Mouse (Mus musculus) ES-Bruce4 (cell line): ENCODE data around the gene Phactr4. TPM values are rescaled to one million over a fixed set of nuclear protein-coding genes. Genes with fewer than 3 reads are reported as not detected.

Experiments
- H3K27ac ChIP-seq: 2 replicates; pipeline ENCODE4 v1.5.1; 2012; ENCODE audit warnings: low read length, inconsistent platforms; ENCODE audit not compliant: insufficient read depth
- H3K27me3 ChIP-seq: 2 replicates; pipeline ENCODE4 v1.6.1; 2012; ENCODE audit warnings: mild to moderate bottlenecking, low read length, inconsistent platforms; ENCODE audit not compliant: control insufficient read depth, poor library complexity, insufficient read depth, severe bottlenecking
- H3K36me3 ChIP-seq: 2 replicates; pipeline ENCODE4 v1.6.1; 2012; ENCODE audit warnings: inconsistent platforms, mild to moderate bottlenecking, low read length, moderate library complexity; ENCODE audit not compliant: control insufficient read depth, poor library complexity, insufficient read depth, severe bottlenecking
- H3K4me1 ChIP-seq: one replicate; pipeline ENCODE4 v1.8.1; 2011; ENCODE audit warnings: low read length; ENCODE audit not compliant: control insufficient read depth, insufficient read depth
- H3K4me3 ChIP-seq: 2 replicates; pipeline ENCODE4 v1.5.1; 2011; ENCODE audit warnings: low read depth, mild to moderate bottlenecking, low read length
- H3K9ac ChIP-seq: 2 replicates; pipeline ENCODE4 v1.6.1; 2012; ENCODE audit warnings: low read depth, mild to moderate bottlenecking, inconsistent platforms; ENCODE audit not compliant: poor library complexity, severe bottlenecking
- H3K9me3 ChIP-seq: replicated peaks from 2 replicates; pipeline ENCODE4 v1.6.1; 2012; ENCODE audit warnings: mild to moderate bottlenecking, low read length, inconsistent platforms; ENCODE audit not compliant: control insufficient read depth, poor library complexity, insufficient read depth, severe bottlenecking
- CTCF ChIP-seq: IDR thresholded peaks from one replicate; pipeline ENCODE4 v1.8.1; 2011; ENCODE audit warnings: low read depth, low read length
- EP300 ChIP-seq: IDR thresholded peaks from 2 replicates; pipeline ENCODE4 v1.6.1; 2011; ENCODE audit warnings: low read depth, low read length; ENCODE audit not compliant: insufficient read depth
- POLR2A ChIP-seq: IDR thresholded peaks from one replicate; pipeline ENCODE4 v1.8.1; 2011; ENCODE audit warnings: low read length; ENCODE audit not compliant: insufficient read depth
- polyA plus RNA-seq: library from polyadenylated mRNA; stranded (reverse); fragments of >200 nt; gene quantifications from 2 replicates; pipeline ENCODE4 v1.2.4, GENCODE M21; 2011; ENCODE audit warnings: low read depth; ENCODE audit not compliant: missing spikeins, insufficient read depth, insufficient read length

Phactr4 gene
- polyA plus RNA-seq, 1 experiment: 31.5 TPM

DNA sequence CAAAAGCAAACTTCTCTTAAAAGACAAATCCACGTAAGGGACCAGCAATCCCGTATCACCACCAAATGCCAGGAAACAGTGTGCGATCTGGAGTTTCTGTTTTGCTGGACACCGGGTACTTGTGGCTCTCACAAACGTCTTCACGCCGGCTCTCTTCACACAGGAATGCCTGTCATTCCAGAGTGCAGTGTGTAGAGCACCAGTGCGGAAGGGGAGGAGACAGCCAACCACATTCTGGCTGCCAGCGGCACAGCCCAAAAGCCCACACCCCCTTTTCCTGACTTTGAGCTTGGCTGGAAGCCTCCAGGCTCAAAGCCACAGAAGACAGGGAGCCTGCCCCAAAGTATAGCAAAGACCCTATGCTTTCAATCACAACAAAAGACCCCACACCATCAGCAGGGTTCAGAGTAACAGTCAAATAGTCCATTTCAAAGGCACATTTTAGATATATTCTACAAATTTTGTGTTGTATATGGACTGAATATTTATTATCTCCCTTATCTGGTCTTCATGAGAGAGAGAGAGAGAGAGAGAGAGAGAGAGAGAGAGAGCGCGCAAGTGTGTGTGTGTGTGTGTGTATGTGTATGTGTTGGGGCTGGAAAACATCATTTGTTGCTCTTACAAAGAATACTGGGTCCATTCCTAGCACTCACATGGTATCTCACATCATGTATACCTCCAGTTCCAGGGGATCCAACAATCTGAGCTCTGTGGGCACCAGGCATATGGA lies 24.1 kb downstream of the Phactr4 start:
- H3K9ac ChIP-seq: no peak overlapping the region
- H3K27me3 ChIP-seq: no peaks in the 10 kb centered on the region
- H3K36me3 ChIP-seq: no peaks in the 10 kb centered on the region
- TF ChIP-seq POLR2A: no peak
- TF ChIP-seq EP300: 0 out of 2 replicates have a peak, but pooled peaks have one; percentile 25
- TF ChIP-seq CTCF: no peak
- H3K4me1 ChIP-seq: peaks cover 3% of the 10 kb centered on the region
- no peak overlapping the region for H3K27ac ChIP-seq
- no peaks in the 10 kb centered on the region for H3K9me3 ChIP-seq
- no peak overlapping the region for H3K4me3 ChIP-seq

DNA sequence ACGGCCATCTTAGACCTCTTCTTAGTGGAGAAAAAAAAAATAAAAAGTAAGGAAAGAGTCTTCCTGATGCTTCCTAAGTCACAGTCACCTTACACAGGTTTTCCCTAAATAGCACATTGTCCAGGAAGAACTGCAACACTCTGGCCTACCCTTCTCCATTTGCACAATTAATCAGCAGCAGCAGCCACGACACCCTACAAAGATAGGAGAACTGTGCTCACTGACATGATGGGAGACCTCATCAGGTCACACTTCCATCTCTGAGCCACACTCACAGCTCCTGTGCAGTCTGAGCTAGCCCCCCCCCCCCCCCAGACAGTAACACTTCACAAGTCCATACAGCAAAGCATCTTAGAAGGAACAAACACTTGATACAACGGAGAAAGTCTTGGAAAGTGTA lies 25.2 kb downstream of the Phactr4 start:
- H3K4me3 ChIP-seq: no peak overlapping the region
- H3K36me3 ChIP-seq: no peaks in the 10 kb centered on the region
- TF ChIP-seq EP300 (no peak), CTCF (no peak), POLR2A (no peak)
- no peak overlapping the region for H3K9ac ChIP-seq
- H3K27me3 ChIP-seq: no peaks in the 10 kb centered on the region
- no peaks in the 10 kb centered on the region for H3K9me3 ChIP-seq
- peaks cover 3% of the 10 kb centered on the region for H3K4me1 ChIP-seq
- no peak overlapping the region for H3K27ac ChIP-seq

DNA sequence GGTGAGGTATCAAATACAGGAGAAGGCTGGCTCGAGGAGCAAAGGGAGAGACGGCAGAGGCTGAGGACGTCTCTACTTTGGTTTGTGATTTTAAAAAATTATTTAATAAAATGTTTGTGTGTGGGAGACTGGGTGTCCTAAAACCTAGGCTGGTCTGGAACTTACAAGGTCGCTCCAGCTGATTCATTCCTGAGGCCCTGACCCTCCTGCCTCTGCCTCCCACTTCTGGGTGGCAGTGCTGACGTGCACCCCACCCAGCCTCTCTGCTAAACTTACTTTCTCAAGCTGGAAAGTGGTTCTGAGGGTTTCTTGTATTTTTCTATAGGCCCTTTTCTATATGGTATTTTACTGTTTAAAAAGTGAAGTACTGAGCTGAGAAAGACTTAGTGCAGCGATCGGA lies 26.0 kb downstream of the Phactr4 start:
- H3K27me3 ChIP-seq: no peaks in the 10 kb centered on the region
- H3K9ac ChIP-seq: no peak overlapping the region
- no peak overlapping the region for H3K27ac ChIP-seq
- H3K9me3 ChIP-seq: no peaks in the 10 kb centered on the region
- no peak overlapping the region for H3K4me3 ChIP-seq
- TF ChIP-seq POLR2A (no peak), CTCF (no peak), EP300 (no peak)
- H3K36me3 ChIP-seq: no peaks in the 10 kb centered on the region
- H3K4me1 ChIP-seq: peaks cover 3% of the 10 kb centered on the region

DNA sequence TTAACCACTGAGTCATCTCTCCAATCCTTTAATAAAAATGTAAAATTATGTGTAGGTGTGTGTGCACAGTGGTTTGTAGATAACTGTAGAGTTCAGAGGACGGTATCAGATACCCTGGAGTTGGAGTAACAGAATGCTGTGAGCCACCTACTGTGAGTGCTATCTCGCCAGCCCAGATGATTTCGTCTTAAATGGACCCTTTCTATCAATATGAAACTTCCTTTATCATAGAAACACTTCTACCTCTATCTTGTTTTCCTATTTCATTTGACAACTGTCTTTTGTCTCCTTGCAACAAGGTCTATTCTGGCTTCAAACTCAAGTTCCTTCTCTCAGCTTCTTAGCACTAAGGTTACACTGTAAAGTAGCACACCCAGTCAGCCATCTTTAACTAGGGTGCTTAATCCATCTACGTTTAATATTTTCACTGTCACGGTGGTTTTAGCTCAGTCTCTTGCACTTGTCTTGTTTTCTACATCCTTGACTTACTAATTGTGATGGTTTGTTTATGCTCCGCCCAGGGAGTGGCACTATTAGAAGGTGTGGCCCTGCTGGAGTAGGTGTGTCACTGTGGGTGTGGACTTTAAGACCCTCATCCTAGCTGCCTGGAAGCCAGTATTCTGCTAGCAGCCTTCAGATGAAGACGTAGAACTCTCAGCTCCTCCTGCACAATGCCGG lies 31.1 kb downstream of the Phactr4 start:
- Histone ChIP-seq H3K4me3 (no peak overlapping the region), H3K27ac (no peak overlapping the region), H3K4me1 (no peaks in the 10 kb centered on the region), H3K9me3 (no peaks in the 10 kb centered on the region), H3K9ac (no peak overlapping the region), H3K36me3 (no peaks in the 10 kb centered on the region), H3K27me3 (no peaks in the 10 kb centered on the region)
- no peak for TF ChIP-seq EP300
- TF ChIP-seq POLR2A: no peak
- TF ChIP-seq CTCF: no peak

DNA sequence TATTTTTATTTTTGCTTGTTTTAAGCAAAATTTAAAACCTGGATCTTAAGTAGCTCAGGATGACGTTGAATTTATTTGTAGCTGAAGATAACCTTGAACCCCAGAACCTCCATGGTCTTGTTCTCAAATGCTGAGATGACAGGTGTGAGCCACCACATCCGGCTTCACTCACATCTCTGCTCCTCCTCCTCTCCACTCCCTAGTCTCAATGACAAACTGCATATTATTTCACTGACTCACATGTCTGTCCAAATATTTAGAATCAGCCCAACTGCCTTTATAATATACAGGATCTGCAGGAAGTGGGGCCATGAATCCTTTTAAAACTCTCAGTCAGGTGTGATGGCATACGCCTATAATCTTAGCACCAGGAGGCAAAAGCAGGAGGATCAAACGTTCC lies 33.0 kb downstream of the Phactr4 start:
- no peaks in the 10 kb centered on the region for H3K27me3 ChIP-seq
- H3K9me3 ChIP-seq: no peaks in the 10 kb centered on the region
- H3K4me1 ChIP-seq: no peaks in the 10 kb centered on the region
- no peak overlapping the region for H3K27ac ChIP-seq
- H3K36me3 ChIP-seq: no peaks in the 10 kb centered on the region
- no peak overlapping the region for H3K9ac ChIP-seq
- TF ChIP-seq CTCF (no peak), POLR2A (no peak), EP300 (no peak)
- no peak overlapping the region for H3K4me3 ChIP-seq

DNA sequence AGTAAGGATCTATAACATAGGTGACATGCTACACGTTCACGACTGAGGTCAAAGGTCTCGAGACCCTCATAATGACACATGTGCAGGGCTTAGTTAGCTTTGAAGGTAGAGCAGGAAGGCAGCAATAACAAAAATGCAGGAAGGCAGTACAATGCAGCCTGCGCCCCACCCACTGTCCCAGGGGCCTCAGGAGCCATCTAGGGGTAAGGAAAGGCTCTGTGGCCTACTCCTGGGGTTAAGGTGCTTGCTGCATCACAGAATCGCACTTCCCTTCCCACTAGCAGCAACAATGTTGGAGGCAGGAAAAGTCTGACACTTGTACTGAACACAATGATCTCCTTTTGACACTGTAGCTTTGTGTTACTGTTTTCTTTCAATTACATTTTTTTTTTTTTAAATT lies 34.7 kb downstream of the Phactr4 start:
- no peaks in the 10 kb centered on the region for H3K9me3 ChIP-seq
- H3K9ac ChIP-seq: no peak overlapping the region
- H3K4me1 ChIP-seq: no peaks in the 10 kb centered on the region
- TF ChIP-seq POLR2A (no peak), EP300 (no peak), CTCF (no peak)
- no peaks in the 10 kb centered on the region for H3K36me3 ChIP-seq
- no peak overlapping the region for H3K27ac ChIP-seq
- H3K27me3 ChIP-seq: no peaks in the 10 kb centered on the region
- no peak overlapping the region for H3K4me3 ChIP-seq
